Mouse (Mus musculus): ENCODE results near the gene Gm28308. TPM values are rescaled to one million over a fixed set of nuclear protein-coding genes. Genes with fewer than 3 reads are reported as not detected.

Gene Gm28308
- total RNA-seq, 2 experiments from 2014 or later = not detected

GRCm38 (mm10) chr6:52247766-52248637 lies 34.9 kb upstream of the Gm28308 start:
- DNase-seq = no peak
- intact Hi-C loops (cut with DNase I) = no loop called here

GRCm38 (mm10) chr6:52246916-52247315 lies 33.8 kb upstream of the Gm28308 start:
- intact Hi-C loops (cut with DNase I) = no loop called here
- no peak for DNase-seq

- intact Hi-C loops (cut with DNase I) = no loop called here
- DNase-seq = peak in 1 of 2 experiments; percentile 32
These were observed 33.3 kb upstream of the Gm28308 start for GRCm38 (mm10) chr6:52246403-52246803.

GRCm38 (mm10) chr6:52245757-52246142 lies 32.6 kb upstream of the Gm28308 start, which contains the start of gene Hoxa11:
Gene Hoxa11 (minus strand): TSS chr6:52245810.
- no peak for DNase-seq
- intact Hi-C loops (cut with DNase I) = no loop called here

GRCm38 (mm10) chr6:52245040-52245756 lies 32.1 kb upstream of the Gm28308 start:
- intact Hi-C loops (cut with DNase I) = no loop called here
- no peak for DNase-seq

- intact Hi-C loops (cut with DNase I) = no loop called here
- no peak for DNase-seq
These were observed 31.4 kb upstream of the Gm28308 start for GRCm38 (mm10) chr6:52244471-52245039.

- no peak for DNase-seq
- intact Hi-C loops (cut with DNase I) = no loop called here
These were observed 30.6 kb upstream of the Gm28308 start for GRCm38 (mm10) chr6:52243681-52244121.

- intact Hi-C loops (cut with DNase I) = no loop called here
- DNase-seq = no peak
These were observed 29.7 kb upstream of the Gm28308 start for GRCm38 (mm10) chr6:52242801-52243332.

- intact Hi-C loops (cut with DNase I) = no loop called here
- DNase-seq = no peak
These were observed 28.0 kb upstream of the Gm28308 start for GRCm38 (mm10) chr6:52241001-52241621.

GRCm38 (mm10) chr6:52240389-52241000 lies 27.4 kb upstream of the Gm28308 start, which contains the start of gene Hoxa10:
Gene Hoxa10 (minus strand): TSS chr6:52240854.
- intact Hi-C loops (cut with DNase I) = no loop called here
- peak; percentile 72 to 87 for DNase-seq

GRCm38 (mm10) chr6:52239625-52240388 lies 26.7 kb upstream of the Gm28308 start:
- peak; percentile 24 to 27 for DNase-seq
- intact Hi-C loops (cut with DNase I) = no loop called here

GRCm38 (mm10) chr6:52238976-52239375 lies 25.8 kb upstream of the Gm28308 start:
- DNase-seq = peak; percentile 29 to 32
- intact Hi-C loops (cut with DNase I) = no loop called here

- intact Hi-C loops (cut with DNase I) = no loop called here
- DNase-seq = peak in 1 of 2 experiments; percentile 10
These were observed 25.0 kb upstream of the Gm28308 start for GRCm38 (mm10) chr6:52238155-52238545.

- intact Hi-C loops (cut with DNase I) = no loop called here
- no peak for DNase-seq
These were observed 24.4 kb upstream of the Gm28308 start for GRCm38 (mm10) chr6:52237346-52238154.

GRCm38 (mm10) chr6:52236806-52237205 lies 23.7 kb upstream of the Gm28308 start:
- intact Hi-C loops (cut with DNase I) = no loop called here
- no peak for DNase-seq

GRCm38 (mm10) chr6:52235866-52236265 lies 22.7 kb upstream of the Gm28308 start:
- no peak for DNase-seq
- intact Hi-C loops (cut with DNase I) = no loop called here

GRCm38 (mm10) chr6:52235267-52235666 lies 22.1 kb upstream of the Gm28308 start:
- no peak for DNase-seq
- intact Hi-C loops (cut with DNase I) = no loop called here

- intact Hi-C loops (cut with DNase I) = loop anchor here (5.0 kb wide), 1 partner anchor 1057 kb away; no protein-coding TSS in a partner anchor
- DNase-seq = no peak
These were observed 21.4 kb upstream of the Gm28308 start for GRCm38 (mm10) chr6:52234428-52235140.

Data from heart, postnatal 10 days (tissue).